Mouse (Mus musculus) right cerebral cortex, adult 2 months (tissue): ENCODE measurements at regions not wholly inside any gene's neighbourhood (a gene's known extent, or its start where the extent isn't known, plus 50 kb on each side); places are given as distances from the start of the nearest gene placed in this dataset.

Experiments used
- DNase-seq, 2 experiments: peaks; one replicate each; pipeline ENCODE4 v3.0.0; 2021 to 2022; ENCODE audit warnings: low spot score in 2 of 2

GRCm38 (mm10) chr16:84318091-84318490, 196.8 kb upstream of the A730009L09Rik start:
- no peak for DNase-seq

DNA sequence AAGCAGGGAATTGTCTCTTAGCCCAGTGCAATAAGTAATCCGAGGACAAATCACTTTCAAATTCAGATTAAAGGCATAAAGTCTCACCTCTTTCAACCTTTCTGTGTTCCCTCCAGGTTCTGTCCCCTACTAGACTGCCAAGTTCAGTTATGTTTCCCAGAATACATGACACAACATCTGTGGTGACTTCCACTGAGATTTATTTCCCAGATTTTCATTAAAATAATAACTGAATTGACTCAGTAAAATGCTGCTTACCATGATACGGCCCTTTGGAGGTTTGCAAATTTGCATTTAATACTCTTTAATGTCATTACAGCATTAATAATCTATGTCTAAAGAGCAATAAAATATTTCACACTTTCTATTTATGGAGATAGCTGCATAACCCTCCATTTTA, 193.4 kb upstream of the A730009L09Rik start:
- DNase-seq, result no peak

DNA sequence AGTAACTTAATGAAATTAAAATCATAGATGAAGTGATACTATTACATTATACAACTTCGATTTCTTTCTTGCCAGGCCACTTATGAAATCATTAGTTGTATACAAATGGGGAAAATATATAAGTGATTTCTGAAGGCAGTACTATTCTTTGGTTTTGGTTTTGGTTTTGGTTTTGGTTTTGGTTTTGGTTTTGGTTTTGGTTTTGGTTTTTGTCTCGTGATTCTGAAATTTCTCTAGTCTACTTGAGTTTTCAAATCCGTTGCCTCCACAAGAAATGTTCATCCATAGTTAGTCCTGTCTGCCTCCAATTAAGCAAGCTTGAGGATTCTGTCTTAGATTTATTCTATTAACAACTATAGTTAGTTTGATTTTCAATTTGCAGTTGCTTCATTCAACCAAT, 184.6 kb upstream of the A730009L09Rik start:
- no peak for DNase-seq

GRCm38 (mm10) chr16:84346089-84346488, 168.8 kb upstream of the A730009L09Rik start:
- DNase-seq, result no peak

GRCm38 (mm10) chr16:84355118-84355517, 159.8 kb upstream of the A730009L09Rik start:
- DNase-seq, result peak in 1 of 2 experiments; percentile 19

GRCm38 (mm10) chr16:84365969-84366368, 149.0 kb upstream of the A730009L09Rik start:
- DNase-seq, result peak in 1 of 2 experiments; percentile 12

GRCm38 (mm10) chr16:84368928-84369682, 145.8 kb upstream of the A730009L09Rik start:
- peak in 1 of 2 experiments; percentile 8 for DNase-seq

DNA sequence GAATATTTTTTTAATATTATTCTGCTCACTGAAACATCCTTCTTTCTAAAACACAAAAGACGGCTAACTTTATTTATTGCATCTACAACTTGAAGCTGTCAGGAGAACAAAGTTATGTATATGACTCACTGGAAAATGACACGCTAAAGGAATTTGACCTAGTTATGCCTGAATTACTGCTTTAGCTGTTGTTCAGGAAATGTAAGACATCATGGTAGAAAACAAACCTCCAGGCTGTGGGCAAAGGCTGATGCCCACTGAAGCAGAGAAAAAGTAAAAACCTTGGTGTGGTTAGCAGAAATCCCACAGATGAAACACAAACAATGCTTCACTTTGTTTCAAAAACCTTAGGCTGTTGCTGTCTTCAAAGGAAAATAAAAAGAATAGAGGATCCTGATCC, 136.5 kb upstream of the A730009L09Rik start:
- no peak for DNase-seq

DNA sequence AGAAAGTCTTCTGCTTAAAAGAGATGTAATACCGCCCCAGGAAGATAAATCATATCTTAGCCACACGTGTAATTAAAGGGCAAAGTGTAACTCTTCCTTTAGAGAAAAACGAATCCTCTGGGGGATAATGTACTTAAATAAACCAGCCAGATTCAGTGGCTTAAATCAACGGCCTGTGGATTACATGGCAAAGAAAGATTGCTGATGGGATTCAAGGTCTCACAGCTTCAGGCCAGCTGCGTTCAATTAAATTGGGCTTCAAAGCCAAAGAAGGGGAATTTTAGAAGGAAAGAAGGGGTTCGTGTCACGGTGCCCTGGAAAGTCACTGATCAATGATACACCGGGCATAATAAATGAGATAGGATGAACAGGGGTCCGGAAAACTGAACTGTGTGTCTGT, 123.2 kb upstream of the A730009L09Rik start:
- no peak for DNase-seq

DNA sequence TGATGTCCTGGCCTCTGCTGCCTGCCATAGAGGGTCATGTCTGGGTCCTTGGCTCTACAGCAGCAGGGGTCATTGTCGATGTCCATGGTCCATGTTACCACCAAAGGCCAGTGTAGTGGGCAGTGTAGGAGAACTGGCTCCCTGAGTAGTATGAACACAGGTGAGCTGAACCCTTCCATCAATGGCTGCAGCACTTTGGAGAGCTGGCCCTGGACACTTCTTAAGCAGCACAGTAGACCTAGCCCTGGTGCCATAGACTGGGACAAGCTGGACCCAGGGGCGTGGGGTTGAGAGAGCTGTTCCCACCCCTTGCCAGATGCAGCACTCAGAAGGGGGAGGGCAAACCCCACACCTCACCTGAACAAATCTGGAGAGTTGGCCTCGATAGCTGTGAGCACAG, 120.0 kb upstream of the A730009L09Rik start:
- no peak for DNase-seq

DNA sequence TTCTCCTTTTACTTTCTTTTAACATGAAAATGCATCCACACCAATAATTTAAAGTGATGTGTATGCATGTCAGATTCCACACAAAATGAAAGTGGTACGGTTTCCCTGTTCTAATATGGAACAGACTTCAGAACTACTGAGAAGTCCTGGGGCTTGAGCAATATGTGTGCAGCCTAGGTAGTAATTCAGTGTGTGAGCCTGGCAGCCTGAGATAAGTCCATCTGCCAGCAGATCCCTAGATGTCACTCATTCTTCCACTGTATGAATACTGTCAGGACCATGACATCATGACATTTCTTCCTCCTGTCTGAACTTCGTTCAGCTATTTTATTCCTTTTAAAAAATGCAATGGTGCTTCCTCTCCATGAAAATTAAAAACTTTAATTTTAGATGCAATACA, 93.3 kb upstream of the A730009L09Rik start:
- no peak for DNase-seq

GRCm38 (mm10) chr16:84426990-84427540, 87.9 kb upstream of the A730009L09Rik start:
- no peak for DNase-seq

DNA sequence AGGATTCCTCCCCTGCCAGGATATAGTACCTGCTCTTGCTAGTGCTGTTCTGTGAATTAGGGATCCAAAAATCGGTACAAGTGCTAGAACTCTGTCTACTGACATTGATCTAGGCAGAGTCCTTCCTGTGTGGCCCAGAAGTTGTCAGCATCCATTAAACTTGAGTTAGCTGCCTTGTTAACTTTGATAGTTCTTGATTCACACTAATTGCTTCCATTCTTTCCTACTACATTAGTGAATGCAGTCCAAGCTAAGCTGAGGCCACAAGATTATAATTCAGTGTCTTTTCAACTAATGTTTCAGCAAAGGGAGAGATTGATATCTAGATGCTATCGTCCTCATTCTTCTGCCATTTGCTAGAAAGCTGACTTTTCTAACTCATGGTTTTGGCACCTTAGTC, 58.3 kb upstream of the A730009L09Rik start:
- no peak for DNase-seq

GRCm38 (mm10) chr16:84462150-84462549, 52.8 kb upstream of the A730009L09Rik start:
- no peak for DNase-seq
